Mouse (Mus musculus) T-helper 2 cell (primary cell): ENCODE data around the gene Krt34.

Source experiments
- in situ Hi-C: fragments of 300-600 bp; cut with MboI, MseI; formaldehyde crosslinking; loops from one replicate; pipeline ENCODE4 v1.15.1; 2025; ENCODE audit warnings: high pct_unique_total_duplicates

Krt34 gene

DNA sequence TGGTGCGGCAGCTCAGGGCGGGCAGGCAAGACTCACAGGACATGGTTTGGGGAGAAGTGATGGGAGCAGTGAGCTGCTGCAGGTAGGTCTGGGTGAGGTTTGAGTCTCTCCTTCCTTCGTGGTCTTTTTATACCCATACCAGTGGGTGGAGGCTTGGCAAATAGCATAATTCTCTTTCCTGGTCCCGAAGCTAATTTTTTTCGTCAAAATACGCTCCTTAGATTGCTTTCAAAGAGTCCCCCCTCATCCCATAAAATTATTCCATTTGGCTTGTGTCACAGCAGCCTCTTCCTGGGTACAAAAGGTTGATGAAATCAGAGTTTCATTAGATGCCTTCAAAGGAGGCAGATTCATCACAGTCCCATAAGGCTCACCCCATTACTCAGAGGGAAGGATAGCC, at the start of gene Krt34:
TSS of gene Krt34 (minus strand) at position 101 of the 400 bp plus-strand sequence.
- in situ Hi-C loops = no loop called here

DNA sequence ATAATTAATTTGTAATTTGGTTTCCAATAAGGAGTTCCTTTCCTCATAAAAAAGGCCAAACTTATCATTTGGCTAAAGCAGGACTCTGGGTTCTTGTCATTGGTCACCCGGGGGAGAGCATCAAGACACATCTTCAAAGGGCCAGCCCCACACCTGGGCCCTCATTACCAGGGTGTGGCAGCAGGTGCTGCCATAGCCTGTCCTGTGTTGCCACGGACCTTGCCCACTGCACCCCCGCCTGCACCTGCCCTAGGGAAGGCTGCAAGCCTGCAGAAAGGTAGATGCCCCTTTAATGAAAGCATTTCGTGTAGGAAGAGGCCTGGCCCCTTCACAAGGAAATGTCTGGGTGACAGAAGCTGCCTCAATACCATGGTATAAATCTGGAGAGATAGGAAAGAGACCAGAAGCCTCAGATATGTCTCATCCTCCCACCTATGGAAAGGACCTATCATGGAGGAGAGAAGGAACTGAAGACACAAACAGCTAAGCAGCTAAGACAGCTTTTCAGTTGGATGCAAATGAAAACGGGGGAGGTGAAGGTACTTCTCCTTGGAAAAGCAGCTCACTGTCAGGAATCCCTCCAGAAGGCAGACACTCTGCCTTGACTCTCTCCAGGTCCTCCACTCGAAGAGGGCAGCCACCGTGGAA, 47.1 kb upstream of the Krt34 start:
- in situ Hi-C loops = no loop called here

GRCm38 (mm10) chr11:100087861-100088260, 46.5 kb upstream of the Krt34 start, which contains the start of gene Krt32:
Krt32 (minus strand) TSS chr11:100088226.
- in situ Hi-C loops = no loop called here

DNA sequence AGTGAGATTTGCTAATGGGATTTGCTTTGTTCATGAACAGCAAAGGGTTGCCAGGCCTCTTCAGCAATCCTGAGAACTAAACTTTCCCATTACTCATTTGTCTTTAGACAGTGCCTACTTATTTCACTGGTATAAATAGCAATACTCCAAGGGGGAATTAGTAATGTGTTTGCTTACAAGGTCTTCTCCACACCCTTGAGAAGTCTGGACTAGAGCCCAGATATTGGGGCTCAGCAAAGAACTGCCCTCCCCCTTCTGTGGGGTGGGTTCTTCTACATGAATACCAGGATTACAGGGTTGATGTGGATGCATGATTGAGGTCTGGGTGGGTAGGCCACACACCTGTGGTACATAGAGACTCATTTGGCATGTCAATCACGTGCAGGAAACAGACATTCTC, 32.5 kb upstream of the Krt34 start:
- in situ Hi-C loops = no loop called here

- in situ Hi-C loops = no loop called here
Observed at GRCm38 (mm10) chr11:100067293-100068036, 26.1 kb upstream of the Krt34 start.

- in situ Hi-C loops = no loop called here
Observed at GRCm38 (mm10) chr11:100066236-100067010, 25.1 kb upstream of the Krt34 start.

DNA sequence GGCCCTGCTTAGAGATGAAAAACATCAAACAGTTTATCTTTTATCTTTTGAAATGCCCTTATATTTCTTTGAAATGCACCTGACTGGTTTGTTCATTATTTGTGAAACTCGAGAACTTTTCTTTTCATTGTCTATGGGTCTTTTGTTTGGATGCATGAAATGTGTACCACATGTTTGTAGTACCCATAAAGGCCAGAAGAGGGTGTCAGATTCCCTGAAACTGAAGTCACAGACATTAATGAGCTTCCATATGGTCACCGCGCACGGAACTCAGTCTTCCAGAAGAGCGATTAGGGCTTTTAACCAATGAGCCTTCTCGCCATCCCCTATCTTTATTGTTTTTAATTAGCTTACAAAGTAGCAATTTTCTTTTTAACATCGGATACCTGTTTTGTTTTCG, 17.5 kb upstream of the Krt34 start:
- in situ Hi-C loops = no loop called here

DNA sequence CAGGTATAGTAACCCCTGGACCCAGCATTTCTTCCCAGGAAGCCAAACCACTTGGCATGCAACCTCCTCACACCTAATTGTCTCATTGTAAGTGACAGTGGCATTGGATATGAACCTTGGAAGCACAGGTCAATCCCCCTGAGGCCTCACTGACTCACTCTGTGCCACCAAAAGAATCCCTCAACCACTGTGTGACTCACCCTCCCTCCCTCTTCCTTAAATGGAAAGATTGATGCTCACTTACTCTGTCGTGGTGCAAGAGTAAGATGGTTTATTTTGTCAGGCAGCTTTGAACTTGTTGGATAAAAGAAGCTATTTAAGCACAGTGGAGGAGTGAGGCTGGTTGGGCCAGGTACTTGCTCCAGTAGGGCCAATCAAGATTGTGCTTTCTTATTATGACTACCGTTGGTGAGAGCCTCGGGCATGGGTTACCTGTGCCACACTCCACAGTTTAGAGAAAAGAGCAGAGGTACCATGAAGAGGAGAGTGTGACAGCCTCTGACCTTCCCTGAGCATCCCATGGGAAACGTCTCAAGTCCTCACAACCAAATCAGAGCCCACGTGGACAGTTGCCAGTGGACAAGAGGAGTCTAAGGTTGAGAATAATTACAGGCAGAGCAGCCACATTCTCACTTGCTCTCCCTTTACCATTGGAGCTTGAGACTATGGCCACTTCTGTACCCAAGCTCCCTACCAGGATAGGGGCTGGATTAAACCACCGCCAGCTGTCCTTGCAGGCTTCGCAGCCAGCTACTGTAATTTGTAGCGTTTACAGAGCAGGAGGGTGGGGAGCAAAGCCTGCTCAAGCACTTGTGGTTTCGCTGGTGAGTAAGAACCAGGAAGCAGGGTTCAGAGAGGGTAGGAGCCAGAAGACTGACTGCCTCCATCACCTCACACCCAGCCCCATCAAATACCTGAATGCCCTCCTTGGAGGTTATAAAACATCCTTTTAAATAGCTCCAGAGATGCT, 14.6 kb upstream of the Krt34 start:
- in situ Hi-C loops = no loop called here

DNA sequence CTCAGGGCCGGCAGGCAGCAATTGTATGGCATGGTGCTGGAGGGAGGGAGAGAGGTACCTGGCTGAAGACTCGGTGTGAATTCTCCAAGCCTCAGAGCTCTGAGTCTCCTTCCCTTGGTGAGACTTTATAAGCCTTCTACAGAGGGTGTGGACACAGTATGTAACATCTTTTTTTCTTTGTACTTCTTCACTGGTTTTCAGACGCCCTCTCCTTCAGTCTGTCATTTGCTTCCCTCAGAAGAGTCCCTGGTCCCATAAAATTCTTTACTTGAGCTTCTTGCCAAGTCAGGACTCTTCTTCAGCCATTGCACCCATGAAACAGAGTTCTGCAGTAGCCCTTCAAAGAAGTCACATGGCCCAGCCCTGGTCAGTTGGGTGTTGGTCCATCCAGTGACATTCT, 9.1 kb upstream of the Krt34 start, which contains the start of gene Krt31:
TSS of gene Krt31 (minus strand) at position 101 of the 400 bp plus-strand sequence.
- in situ Hi-C loops = no loop called here

- in situ Hi-C loops = no loop called here
Observed at GRCm38 (mm10) chr11:100047193-100047592, 5.8 kb upstream of the Krt34 start.

- in situ Hi-C loops = no loop called here
Observed at GRCm38 (mm10) chr11:100046303-100046866, 5.0 kb upstream of the Krt34 start.

- in situ Hi-C loops = no loop called here
Observed at GRCm38 (mm10) chr11:100029768-100030167, 11.6 kb downstream of the Krt34 start, which contains the start of gene Krt33b. Krt33b (minus strand) TSS chr11:100029868.

DNA sequence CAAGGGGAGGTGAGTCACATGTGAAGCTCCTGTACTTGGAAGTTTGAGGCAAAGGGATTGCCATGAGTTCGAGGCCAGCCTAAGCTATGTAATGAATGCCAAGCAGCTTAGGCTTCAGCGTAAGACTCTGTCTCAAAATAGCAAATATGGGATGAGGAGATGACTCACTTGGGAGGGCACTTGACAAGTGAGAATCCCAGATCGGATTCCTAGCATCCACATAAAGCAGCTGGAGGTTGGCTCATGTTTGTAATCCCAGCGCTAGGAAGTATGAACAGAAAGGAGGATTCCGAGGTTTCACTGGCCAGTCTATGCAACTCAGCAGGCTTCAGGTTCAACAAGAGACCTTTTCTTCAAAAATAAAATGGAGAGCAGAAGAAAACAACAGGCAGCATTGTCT, 19.9 kb downstream of the Krt34 start:
- in situ Hi-C loops = no loop called here

GRCm38 (mm10) chr11:100019466-100019865, 21.9 kb downstream of the Krt34 start:
- in situ Hi-C loops = no loop called here

GRCm38 (mm10) chr11:100016112-100016511, 25.2 kb downstream of the Krt34 start, which contains the start of gene Krt33a:
Krt33a (minus strand) TSS chr11:100016212.
- in situ Hi-C loops = no loop called here

DNA sequence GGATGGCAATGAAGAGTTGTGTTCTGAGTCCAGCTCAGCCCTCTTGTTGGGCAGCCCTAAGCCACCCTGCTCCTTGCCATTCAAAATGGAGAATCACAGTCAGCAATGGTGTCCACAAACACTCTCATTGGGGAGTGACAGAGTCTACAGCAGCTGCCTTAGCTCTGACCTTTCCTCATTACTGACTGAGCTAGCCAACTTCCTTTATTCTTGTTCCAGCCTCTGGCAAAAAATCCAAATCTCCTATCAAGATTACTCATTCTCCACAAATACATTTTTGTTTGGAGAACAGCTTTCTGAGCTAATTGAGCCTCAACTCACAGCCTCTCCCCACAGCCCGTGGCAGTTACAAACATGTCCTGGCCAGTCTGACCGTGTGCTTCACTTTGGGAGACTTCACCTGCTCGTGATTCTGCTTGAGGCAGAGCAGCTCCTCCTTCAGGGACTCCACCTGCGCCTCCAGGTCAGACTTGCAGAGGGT, 27.6 kb downstream of the Krt34 start:
- in situ Hi-C loops = no loop called here

DNA sequence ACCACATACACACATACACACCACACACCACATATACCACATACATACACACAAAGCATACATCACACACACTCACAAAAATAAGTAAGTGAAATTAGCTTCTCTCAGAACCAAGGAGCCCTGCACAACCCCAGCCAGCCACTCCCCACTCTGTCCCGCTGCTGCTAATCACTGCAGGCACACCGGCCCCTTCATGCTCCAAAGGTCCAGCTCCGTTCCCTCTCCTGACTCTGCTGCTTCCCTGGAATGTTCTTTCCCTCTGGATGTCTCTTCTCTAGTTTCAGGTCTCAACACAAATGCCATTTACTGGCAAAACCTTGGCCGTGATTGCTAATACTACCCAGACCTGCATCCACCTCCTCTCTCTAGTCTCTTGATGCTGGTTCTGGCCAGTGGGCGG, 30.7 kb downstream of the Krt34 start:
- in situ Hi-C loops = no loop called here

DNA sequence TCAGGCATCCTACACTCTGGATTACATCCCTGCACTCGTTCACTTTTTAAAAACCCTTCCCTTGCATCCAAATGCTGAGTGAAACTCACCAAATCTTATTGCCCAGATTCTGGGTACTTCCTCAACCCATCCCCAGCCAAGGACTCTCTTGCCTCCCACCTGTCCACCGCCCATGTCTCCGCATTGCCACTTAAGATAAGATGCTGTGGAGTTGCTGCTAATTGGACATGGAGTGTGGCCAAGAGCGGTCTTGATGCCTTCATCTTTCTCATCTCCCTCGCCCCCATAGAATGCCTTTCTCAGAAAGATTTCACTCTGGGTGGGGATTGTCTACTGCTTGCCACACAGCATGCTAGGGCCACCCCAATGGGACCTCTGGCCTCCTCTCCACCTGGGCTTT, 33.0 kb downstream of the Krt34 start:
- in situ Hi-C loops = loop anchor here (10.0 kb wide), 1 partner anchor 544 kb away; no protein-coding TSS in a partner anchor

DNA sequence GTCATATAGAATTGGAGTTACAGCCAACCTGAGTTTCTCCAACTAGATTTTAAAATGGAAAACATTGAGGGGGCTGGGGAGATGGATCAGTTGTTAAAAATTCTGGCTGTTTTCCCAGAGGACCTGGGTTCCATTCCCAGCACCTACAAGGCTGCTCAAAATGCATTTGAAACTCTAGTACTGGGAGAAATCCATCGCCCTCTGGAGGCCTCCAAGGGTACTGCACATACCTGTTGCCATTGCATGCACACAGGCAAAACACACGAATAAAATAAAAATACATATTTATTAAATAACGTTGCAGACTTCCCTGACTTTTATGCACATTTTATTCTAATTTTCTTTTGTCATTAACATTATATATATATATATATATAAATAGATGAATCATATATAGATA, 34.7 kb downstream of the Krt34 start:
- in situ Hi-C loops = loop anchor here (10.0 kb wide), 1 partner anchor 542 kb away; no protein-coding TSS in a partner anchor

DNA sequence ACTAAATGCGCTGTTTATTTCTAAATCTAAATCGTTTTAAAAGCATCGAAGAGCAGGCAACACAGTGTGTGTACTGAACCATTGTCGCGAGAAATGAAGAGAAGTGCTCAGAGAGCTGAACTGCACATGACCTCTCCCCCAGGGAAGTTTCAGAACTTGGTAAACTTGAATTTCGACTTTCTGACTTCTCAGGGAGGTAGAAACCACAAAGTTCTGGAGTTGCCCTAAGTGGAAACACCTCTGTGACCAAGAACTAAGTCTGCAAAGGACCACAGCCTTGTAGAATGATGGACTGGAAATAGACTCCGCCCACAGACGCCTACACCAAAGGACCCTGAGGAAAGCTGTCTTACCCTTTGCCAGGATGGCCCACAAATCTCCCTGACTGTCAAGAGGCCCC, 35.4 kb downstream of the Krt34 start:
- in situ Hi-C loops = loop anchor here (10.0 kb wide), 1 partner anchor 541 kb away; no protein-coding TSS in a partner anchor
